Mouse (Mus musculus) lung, postnatal 4 days (tissue): ENCODE measurements around the gene Ano5.
A peak's percentile ranks its signal among the peaks of the same experiment; 100 is the strongest.

ENCODE experiments used
- DNase-seq, 2 experiments: peaks; one replicate each; pipeline ENCODE4 v3.0.0; 2021

Ano5 gene

GRCm38 (mm10) chr7:51510671-51511651 is at the start of gene Ano5:
Gene Ano5 (plus strand): TSS chr7:51511029.
- DNase-seq = peak; percentile 7 to 47

- DNase-seq = no peak
Observed at GRCm38 (mm10) chr7:51499396-51499795, 11.4 kb upstream of the Ano5 start.

DNA sequence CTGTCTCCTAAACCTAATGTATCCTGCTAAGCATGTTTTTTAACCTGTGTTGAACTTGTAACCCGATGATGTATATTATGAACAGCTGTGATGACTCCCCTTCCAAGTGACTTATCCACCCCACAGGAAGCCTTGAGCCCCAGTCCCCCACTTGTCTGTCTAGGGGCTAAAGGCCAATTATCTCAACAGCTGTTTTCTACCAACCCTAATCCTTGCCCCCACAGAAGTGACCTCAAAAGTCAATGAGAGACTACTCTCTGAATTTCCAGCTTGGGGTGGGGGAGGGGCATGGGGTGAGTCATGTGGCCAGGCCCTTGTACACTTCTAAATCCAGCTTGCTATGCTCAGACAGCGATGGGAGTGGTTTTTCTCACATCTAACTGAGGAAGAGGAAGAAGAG is 6.9 kb upstream of the Ano5 start:
- no peak for DNase-seq

DNA sequence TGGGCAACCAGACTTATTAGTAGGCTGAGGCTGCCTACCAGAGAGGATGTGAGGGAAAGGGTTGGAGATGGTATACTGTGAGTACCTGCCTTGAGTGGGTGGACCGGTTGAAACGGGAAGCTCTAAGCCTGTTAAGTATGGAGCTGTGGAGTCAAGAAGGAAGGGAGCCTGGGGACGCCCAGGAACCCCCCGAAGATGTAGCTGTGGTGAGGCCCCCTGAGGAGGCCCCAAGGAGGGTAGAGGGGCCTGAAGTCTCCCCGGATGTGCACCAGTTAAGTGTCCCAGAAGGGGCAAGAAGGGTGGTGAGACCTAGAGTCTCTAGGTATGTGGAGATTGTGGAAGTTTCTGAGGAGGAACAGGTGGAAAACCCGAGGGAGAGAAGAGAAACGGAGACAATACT is 682 bp upstream of the Ano5 start:
- no peak for DNase-seq

- no peak for DNase-seq
Observed at GRCm38 (mm10) chr7:51539344-51539743, 28.5 kb downstream of the Ano5 start.

- DNase-seq = peak in 1 of 2 experiments; percentile 4
Observed at GRCm38 (mm10) chr7:51540736-51541135, 29.9 kb downstream of the Ano5 start.

- DNase-seq = no peak
Observed at GRCm38 (mm10) chr7:51600021-51600420, 89.2 kb downstream of the Ano5 start.

DNA sequence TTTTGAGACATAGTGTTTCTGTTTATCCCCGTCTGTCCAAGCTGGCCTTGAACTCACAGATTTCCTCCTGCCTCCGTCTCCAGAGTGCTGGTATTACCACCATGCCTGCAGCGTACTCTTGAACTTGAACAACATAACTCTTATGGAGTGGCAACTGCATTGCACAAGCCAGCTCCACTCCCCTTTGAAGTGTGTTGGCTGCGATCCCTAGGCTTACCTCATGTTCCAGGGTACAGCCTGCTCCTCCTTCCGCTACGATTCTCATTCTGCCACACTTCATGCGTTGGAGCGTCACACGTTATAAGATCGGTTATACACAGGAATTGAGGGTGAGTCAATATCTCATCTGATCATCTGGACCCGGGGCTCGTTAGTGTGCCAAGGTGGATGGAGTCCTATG is 92.9 kb downstream of the Ano5 start:
- DNase-seq = no peak

DNA sequence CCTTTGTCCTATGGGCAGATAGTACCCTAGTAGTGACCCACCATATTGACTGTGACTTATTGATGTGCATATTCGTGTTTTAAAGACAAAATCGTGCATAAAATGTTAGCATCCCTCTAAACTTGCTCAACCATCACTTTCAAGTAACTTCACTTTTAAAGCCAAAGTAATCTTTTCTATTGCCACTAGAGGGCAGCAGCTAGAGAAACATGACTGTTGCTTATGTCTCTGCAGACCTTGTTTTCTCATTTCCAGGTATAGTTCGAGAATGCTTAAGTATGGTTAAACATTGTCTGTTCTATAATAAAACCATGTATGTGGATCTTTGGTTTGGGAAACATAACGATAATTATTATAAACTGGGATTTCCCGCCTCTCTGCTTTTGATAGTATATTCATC is 103.6 kb downstream of the Ano5 start:
- no peak for DNase-seq

DNA sequence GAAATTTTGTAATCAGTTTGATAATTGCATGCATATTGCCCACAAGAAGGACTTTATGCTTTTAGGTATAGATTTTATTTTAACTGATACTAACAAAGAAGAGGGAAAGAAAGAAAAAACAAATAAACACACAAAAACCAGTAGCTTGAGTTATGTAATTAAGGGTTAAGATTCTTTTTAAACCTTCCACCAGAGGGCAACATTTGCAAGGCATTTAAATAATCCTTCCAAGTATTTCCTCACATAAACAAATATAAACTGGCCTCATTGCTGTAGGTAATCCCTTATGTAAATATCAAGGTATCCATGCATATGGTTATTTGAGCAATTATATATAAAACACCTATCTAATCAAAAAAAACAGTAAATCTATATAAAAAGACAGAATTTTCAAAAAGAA is 107.1 kb downstream of the Ano5 start:
- DNase-seq = no peak

- DNase-seq = no peak
Observed at GRCm38 (mm10) chr7:51618412-51618811, 107.6 kb downstream of the Ano5 start.

GRCm38 (mm10) chr7:51619977-51620376 is 109.1 kb downstream of the Ano5 start:
- no peak for DNase-seq

- DNase-seq = peak; percentile 38 to 40
Observed at GRCm38 (mm10) chr7:51621694-51622145, 110.9 kb downstream of the Ano5 start, which contains the start of gene Slc17a6. Gene Slc17a6 (plus strand): TSS chr7:51622006.

DNA sequence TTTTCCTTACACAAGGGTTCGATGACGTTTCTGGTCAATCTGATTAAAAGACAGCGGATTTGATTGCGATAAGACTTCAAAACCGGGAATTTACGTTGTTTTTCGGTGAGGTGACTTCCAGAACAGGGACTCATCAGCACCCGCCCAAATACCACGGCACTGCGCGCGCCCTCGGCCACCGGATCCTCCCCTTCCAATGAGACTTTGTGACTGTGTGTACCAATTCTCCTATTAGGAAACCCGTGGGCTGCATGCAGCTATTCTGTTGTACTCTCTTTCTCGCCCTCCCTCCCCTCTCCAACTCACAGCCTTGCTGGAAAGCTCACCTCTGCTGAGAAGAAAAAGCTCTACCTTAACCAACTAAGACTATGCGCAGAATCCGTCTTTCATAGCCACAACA is 111.4 kb downstream of the Ano5 start:
- DNase-seq = no peak

DNA sequence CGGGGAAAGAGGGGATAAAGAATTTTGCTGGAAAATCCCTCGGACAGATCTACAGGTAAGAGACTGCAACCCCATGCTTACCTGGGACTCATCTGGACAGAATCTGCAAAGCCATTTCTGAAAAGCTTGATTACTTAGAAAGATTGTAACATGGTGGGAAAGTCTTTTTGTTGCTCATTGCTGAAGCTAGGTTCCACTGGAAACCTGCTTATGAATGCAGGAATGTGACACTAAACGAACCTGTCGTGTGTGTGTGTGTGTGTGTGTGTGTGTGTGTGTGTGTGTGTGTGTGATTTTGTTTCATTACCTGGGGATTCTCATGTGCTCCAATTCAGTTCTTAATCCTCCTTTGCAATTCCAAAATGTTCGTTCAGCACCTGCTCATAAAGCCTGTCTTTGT is 111.8 kb downstream of the Ano5 start:
- DNase-seq = no peak

GRCm38 (mm10) chr7:51624336-51624897 is 113.6 kb downstream of the Ano5 start:
- DNase-seq = no peak

GRCm38 (mm10) chr7:51625161-51625560 is 114.3 kb downstream of the Ano5 start:
- DNase-seq = no peak

- no peak for DNase-seq
Observed at GRCm38 (mm10) chr7:51625591-51626255, 114.9 kb downstream of the Ano5 start.

GRCm38 (mm10) chr7:51626451-51627000 is 115.7 kb downstream of the Ano5 start:
- DNase-seq = no peak

DNA sequence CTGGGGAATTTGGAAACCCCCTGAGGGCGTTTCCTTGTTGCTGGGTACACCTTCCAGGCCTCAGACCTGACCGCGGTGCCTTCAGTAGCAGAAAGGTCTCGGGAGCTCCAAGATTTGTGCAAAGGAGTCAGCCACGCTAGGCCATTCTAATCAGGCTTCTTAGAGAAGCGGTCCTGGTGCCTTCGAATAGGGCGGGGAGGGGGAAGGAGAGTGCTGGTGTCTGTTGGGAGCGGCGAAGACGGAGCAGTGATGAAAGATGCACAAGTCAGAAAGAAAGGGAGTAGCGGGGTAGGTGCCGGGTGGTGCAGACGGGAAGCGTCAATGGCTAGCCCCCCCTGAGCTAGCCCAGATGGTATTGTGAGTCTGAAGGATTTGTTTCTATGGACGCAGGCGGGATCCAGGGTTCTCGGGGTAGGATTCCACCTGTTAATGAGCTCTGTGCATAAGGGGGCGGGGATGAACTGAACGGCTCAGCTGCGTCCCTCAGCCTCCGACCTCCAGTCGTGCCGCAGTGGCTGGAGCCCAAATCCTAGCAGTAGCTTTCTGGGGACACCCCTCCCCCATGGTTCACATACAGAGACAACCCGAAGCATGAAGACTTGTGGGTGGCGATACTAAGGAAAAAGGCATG is 116.3 kb downstream of the Ano5 start:
- DNase-seq = no peak

DNA sequence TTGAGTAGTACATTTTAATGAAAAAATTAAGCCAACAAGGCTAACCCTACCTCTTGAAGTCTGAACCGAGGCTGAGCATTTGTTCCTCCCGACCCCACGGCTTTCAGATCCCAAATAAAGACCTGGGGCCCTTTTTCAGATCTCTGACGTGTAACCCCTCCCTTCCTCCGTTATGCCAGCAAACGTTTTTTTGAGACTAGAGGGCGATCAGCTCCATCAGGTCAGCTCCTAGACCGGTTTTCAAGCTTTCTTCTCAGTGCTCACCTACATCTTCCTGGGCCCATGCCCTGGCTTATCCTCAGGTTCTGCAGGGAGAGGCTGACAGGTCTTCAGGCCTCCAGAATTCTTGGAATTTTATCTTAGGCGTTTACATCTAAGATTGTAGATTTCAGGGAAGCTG is 116.8 kb downstream of the Ano5 start:
- no peak for DNase-seq

DNA sequence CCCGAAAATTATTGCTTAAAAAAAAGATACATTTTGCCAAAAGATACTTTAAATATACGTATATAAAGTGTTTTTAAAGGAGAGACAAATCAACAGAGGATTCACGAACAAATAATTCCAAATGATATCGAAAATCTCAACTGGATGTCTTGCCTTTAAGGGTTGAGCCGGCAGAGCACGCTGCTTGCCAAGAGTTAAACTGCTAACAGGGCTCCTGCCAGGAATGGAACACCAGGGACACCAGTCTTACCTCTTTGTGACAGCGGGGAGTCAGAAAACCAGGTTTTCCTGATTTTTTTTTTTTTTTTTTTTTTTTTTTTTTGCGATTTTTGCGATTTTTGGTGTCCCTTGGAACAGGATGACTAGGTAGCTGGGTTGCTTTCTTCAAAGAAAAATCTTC is 117.5 kb downstream of the Ano5 start:
- DNase-seq = no peak

GRCm38 (mm10) chr7:51629206-51629605 is 118.4 kb downstream of the Ano5 start:
- DNase-seq = no peak
